Mouse (Mus musculus) ES-Bruce4 (cell line): ENCODE data around the gene Kif21a. TPM values are rescaled to one million over a fixed set of nuclear protein-coding genes. Genes with fewer than 3 reads are reported as not detected.

Experiments used
- H3K27ac ChIP-seq: 2 replicates; pipeline ENCODE4 v1.5.1; 2012; ENCODE audit warnings: low read length, inconsistent platforms; ENCODE audit not compliant: insufficient read depth
- H3K27me3 ChIP-seq: 2 replicates; pipeline ENCODE4 v1.6.1; 2012; ENCODE audit warnings: mild to moderate bottlenecking, low read length, inconsistent platforms; ENCODE audit not compliant: control insufficient read depth, poor library complexity, insufficient read depth, severe bottlenecking
- H3K36me3 ChIP-seq: 2 replicates; pipeline ENCODE4 v1.6.1; 2012; ENCODE audit warnings: inconsistent platforms, mild to moderate bottlenecking, low read length, moderate library complexity; ENCODE audit not compliant: control insufficient read depth, poor library complexity, insufficient read depth, severe bottlenecking
- H3K4me1 ChIP-seq: one replicate; pipeline ENCODE4 v1.8.1; 2011; ENCODE audit warnings: low read length; ENCODE audit not compliant: control insufficient read depth, insufficient read depth
- H3K4me3 ChIP-seq: 2 replicates; pipeline ENCODE4 v1.5.1; 2011; ENCODE audit warnings: low read depth, mild to moderate bottlenecking, low read length
- H3K9ac ChIP-seq: 2 replicates; pipeline ENCODE4 v1.6.1; 2012; ENCODE audit warnings: low read depth, mild to moderate bottlenecking, inconsistent platforms; ENCODE audit not compliant: poor library complexity, severe bottlenecking
- H3K9me3 ChIP-seq: replicated peaks from 2 replicates; pipeline ENCODE4 v1.6.1; 2012; ENCODE audit warnings: mild to moderate bottlenecking, low read length, inconsistent platforms; ENCODE audit not compliant: control insufficient read depth, poor library complexity, insufficient read depth, severe bottlenecking
- CTCF ChIP-seq: IDR thresholded peaks from one replicate; pipeline ENCODE4 v1.8.1; 2011; ENCODE audit warnings: low read depth, low read length
- EP300 ChIP-seq: IDR thresholded peaks from 2 replicates; pipeline ENCODE4 v1.6.1; 2011; ENCODE audit warnings: low read depth, low read length; ENCODE audit not compliant: insufficient read depth
- POLR2A ChIP-seq: IDR thresholded peaks from one replicate; pipeline ENCODE4 v1.8.1; 2011; ENCODE audit warnings: low read length; ENCODE audit not compliant: insufficient read depth
- polyA plus RNA-seq: library from polyadenylated mRNA; stranded (reverse); fragments of >200 nt; gene quantifications from 2 replicates; pipeline ENCODE4 v1.2.4, GENCODE M21; 2011; ENCODE audit warnings: low read depth; ENCODE audit not compliant: missing spikeins, insufficient read depth, insufficient read length

Gene Kif21a
- polyA plus RNA-seq, 1 experiment, result 17.0 TPM

GRCm38 (mm10) chr15:90987714-90988250 lies 62.0 kb downstream of the Kif21a start:
- H3K27ac ChIP-seq, result no peak overlapping the region
- H3K4me1 ChIP-seq, result no peaks in the 10 kb centered on the region
- H3K4me3 ChIP-seq, result no peak overlapping the region
- H3K27me3 ChIP-seq, result no peaks in the 10 kb centered on the region
- no peaks in the 10 kb centered on the region for H3K36me3 ChIP-seq
- no peak overlapping the region for H3K9ac ChIP-seq
- TF ChIP-seq POLR2A (no peak), CTCF (no peak), EP300 (no peak)
- H3K9me3 ChIP-seq, result no peaks in the 10 kb centered on the region

GRCm38 (mm10) chr15:90975914-90976313 lies 73.8 kb downstream of the Kif21a start:
- no peaks in the 10 kb centered on the region; the same call in 1 of the 2 replicates for H3K27me3 ChIP-seq
- H3K4me1 ChIP-seq, result no peaks in the 10 kb centered on the region
- H3K9ac ChIP-seq, result no peak overlapping the region
- H3K27ac ChIP-seq, result no peak overlapping the region
- no peak overlapping the region for H3K4me3 ChIP-seq
- TF ChIP-seq CTCF, result no peak
- no peaks in the 10 kb centered on the region for H3K9me3 ChIP-seq
- no peaks in the 10 kb centered on the region for H3K36me3 ChIP-seq

GRCm38 (mm10) chr15:90971914-90972767 lies 77.6 kb downstream of the Kif21a start:
- H3K9ac ChIP-seq, result no peak overlapping the region
- no peaks in the 10 kb centered on the region for H3K4me1 ChIP-seq
- H3K27me3 ChIP-seq, result no peaks in the 10 kb centered on the region; the same call in 1 of the 2 replicates
- no peak overlapping the region for H3K4me3 ChIP-seq
- no peak for TF ChIP-seq EP300
- TF ChIP-seq POLR2A, result no peak
- no peak for TF ChIP-seq CTCF
- no peaks in the 10 kb centered on the region; the same call in 1 of the 2 replicates for H3K36me3 ChIP-seq
- no peak overlapping the region for H3K27ac ChIP-seq
- H3K9me3 ChIP-seq, result no peaks in the 10 kb centered on the region; the same call in 1 of the 2 replicates

- TF ChIP-seq POLR2A (no peak), EP300 (no peak)
- H3K4me1 ChIP-seq, result no peaks in the 10 kb centered on the region
- H3K27me3 ChIP-seq, result no peaks in the 10 kb centered on the region
- H3K36me3 ChIP-seq, result no peaks in the 10 kb centered on the region; the same call in 1 of the 2 replicates
- H3K4me3 ChIP-seq, result no peak overlapping the region
- H3K9me3 ChIP-seq, result no peaks in the 10 kb centered on the region
- no peak overlapping the region for H3K27ac ChIP-seq
- H3K9ac ChIP-seq, result no peak overlapping the region
These were observed 86.4 kb downstream of the Kif21a start for GRCm38 (mm10) chr15:90963320-90963719.

- no peaks in the 10 kb centered on the region for H3K36me3 ChIP-seq
- no peaks in the 10 kb centered on the region for H3K4me1 ChIP-seq
- TF ChIP-seq POLR2A, result no peak
- no peak for TF ChIP-seq EP300
- TF ChIP-seq CTCF, result no peak
These were observed 87.2 kb downstream of the Kif21a start for GRCm38 (mm10) chr15:90962548-90962947.

More at GRCm38 (mm10) chr15:90962548-90962947, 87.2 kb downstream of the Kif21a start:
- Histone ChIP-seq H3K4me3 (no peak overlapping the region), H3K9ac (no peak overlapping the region), H3K27me3 (no peaks in the 10 kb centered on the region), H3K9me3 (no peaks in the 10 kb centered on the region), H3K27ac (no peak overlapping the region)
